ENCODE assay signal across 8 mouse cellular contexts in genomic region chr2:31572915-31573635, GRCm38 (mm10). TPM values are rescaled to one million over a fixed set of nuclear protein-coding genes. Genes with fewer than 3 reads are reported as not detected.
DNase-seq lines count a peak whose midpoint lies in the region; ATAC-seq and TF ChIP-seq lines count a peak whose summit lies in the region.

No protein-coding gene starts in this region.

- H3K36me3 ChIP-seq in forebrain, embryonic 16.5 days (ENCODE audit: control insufficient read depth, insufficient read depth) = no peaks in the 10 kb centered on the region
- H3K36me3 ChIP-seq in limb, embryonic 14.5 days (ENCODE audit: control insufficient read depth, insufficient read depth, low read length) = no peaks in the 10 kb centered on the region
- H3K36me3 ChIP-seq in neural tube, embryonic 14.5 days (ENCODE audit: control insufficient read depth, insufficient read depth, low read length) = no peaks in the 10 kb centered on the region

- peak overlapping the region; percentile 95 for H3K9ac ChIP-seq in forebrain, embryonic 16.5 days (replicated peaks; ENCODE audit: low read depth, low read length)
- H3K9ac ChIP-seq in limb, embryonic 14.5 days (ENCODE audit: low read depth, low read length, severe bottlenecking) = peak overlapping the region; percentile 97
- H3K9ac ChIP-seq in neural tube, embryonic 14.5 days (replicated peaks; ENCODE audit: low read depth, low read length) = peak overlapping the region; percentile 98

- H3K27me3 ChIP-seq in forebrain, embryonic 16.5 days (replicated peaks; ENCODE audit: control insufficient read depth, insufficient read depth, low read length) = 0 out of 2 replicates have a peak, but pooled peaks cover 5% of the 10 kb centered on the region
- no peaks in the 10 kb centered on the region for H3K27me3 ChIP-seq in limb, embryonic 14.5 days (ENCODE audit: control insufficient read depth, insufficient read depth, low read length)
- no peaks in the 10 kb centered on the region for H3K27me3 ChIP-seq in neural tube, embryonic 14.5 days (ENCODE audit: control insufficient read depth, insufficient read depth, low read length)

- peaks cover 18% of the 10 kb centered on the region for H3K4me1 ChIP-seq in forebrain, embryonic 16.5 days (replicated peaks; ENCODE audit: control insufficient read depth, insufficient read depth, low read length)
- H3K4me1 ChIP-seq in limb, embryonic 14.5 days (ENCODE audit: control insufficient read depth, insufficient read depth, low read length) = peaks cover 11% of the 10 kb centered on the region
- H3K4me1 ChIP-seq in neural tube, embryonic 14.5 days (ENCODE audit: control insufficient read depth, insufficient read depth, low read length) = peaks cover 19% of the 10 kb centered on the region

- peak; percentile 5 for DNase-seq in embryo, embryonic 11.5 days (ENCODE audit: low read depth, low spot score)
- DNase-seq in embryo, embryonic 9.5 days (ENCODE audit: extremely low spot score) = no peak
- peak; percentile 23 to 49 for DNase-seq in right cerebral cortex, postnatal 36 days (ENCODE audit: low spot score in 2 of 2)
- no peak for DNase-seq in right cerebral cortex, postnatal 14 days
- no peak for DNase-seq in limb, embryonic 14.5 days (ENCODE audit: low spot score)
- DNase-seq in layer of hippocampus, postnatal 25 days (ENCODE audit: extremely low spot score in 1 of 2, low spot score in 1 of 2) = no peak

- H3K4me3 ChIP-seq in forebrain, embryonic 16.5 days (replicated peaks; ENCODE audit: low read length) = peak overlapping the region; percentile 89
- H3K4me3 ChIP-seq in limb, embryonic 14.5 days (replicated peaks; ENCODE audit: low read length) = peak overlapping the region; percentile 98
- H3K4me3 ChIP-seq in neural tube, embryonic 14.5 days (ENCODE audit: low read depth, low read length) = peak overlapping the region; percentile 87

- H3K27ac ChIP-seq in forebrain, embryonic 16.5 days (ENCODE audit: low read length) = peak overlapping the region; percentile 75
- peak overlapping the region; percentile 84 for H3K27ac ChIP-seq in limb, embryonic 14.5 days (replicated peaks; ENCODE audit: low read depth, low read length)
- peak overlapping the region; percentile 87 for H3K27ac ChIP-seq in neural tube, embryonic 14.5 days (ENCODE audit: low read depth, low read length)

- H3K4me2 ChIP-seq in forebrain, embryonic 16.5 days (ENCODE audit: low read length) = peak overlapping the region; percentile 97
- peak overlapping the region; percentile 90 for H3K4me2 ChIP-seq in limb, embryonic 14.5 days (replicated peaks; ENCODE audit: low read depth, low read length, severe bottlenecking)
- peak overlapping the region; percentile 93 for H3K4me2 ChIP-seq in neural tube, embryonic 14.5 days (ENCODE audit: low read depth, low read length)

- 3% methylated on average over 41 of the region's 41 CpGs for WGBS in forebrain, embryonic 16.5 days
- 4% methylated on average over 22 of the region's 41 CpGs for WGBS in limb, embryonic 14.5 days
- WGBS in neural tube, embryonic 14.5 days = 3% methylated on average over 38 of the region's 41 CpGs

- TF ChIP-seq POLR2A in limb, embryonic 14.5 days (IDR thresholded peaks at IDR 0.05; ENCODE audit: borderline replicate concordance, extremely low read depth, insufficient read depth, insufficient read length) = no peak

- no peaks in the 10 kb centered on the region for H3K9me3 ChIP-seq in forebrain, embryonic 16.5 days (ENCODE audit: control insufficient read depth, low read length)
- H3K9me3 ChIP-seq in limb, embryonic 14.5 days (ENCODE audit: control insufficient read depth, low read length) = no peaks in the 10 kb centered on the region
- no peaks in the 10 kb centered on the region for H3K9me3 ChIP-seq in neural tube, embryonic 14.5 days (ENCODE audit: control insufficient read depth, low read length)

- no peak for ATAC-seq in forebrain, embryonic 16.5 days
- ATAC-seq in limb, embryonic 14.5 days (ENCODE audit: low FRiP score, low read depth) = 0 out of 2 replicates have a peak, but pooled peaks have one; percentile 23
- peak; percentile 56 for ATAC-seq in neural tube, embryonic 14.5 days (ENCODE audit: low read depth)

RNA-seq across cellular contexts. Expression of gene Fubp3, which starts 0.6 kb away (rescaled TPM):
- 57.2 and 58.7 TPM in 2 replicates for polyA plus RNA-seq in forebrain, embryonic 16.5 days (2015; fragmentation: Nextera tagmentation; extraction: Ambion mirVana)
- polyA plus RNA-seq in limb, embryonic 14.5 days (2012; rRNA removed) = 59.4 and 63.2 TPM in 2 replicates
- 86.3 and 90.8 TPM in 2 replicates for polyA plus RNA-seq in limb, embryonic 14.5 days (2014; fragmentation: Nextera tagmentation; extraction: Ambion mirVana)
- 47.8 and 56.6 TPM in 2 replicates for polyA plus RNA-seq in neural tube, embryonic 14.5 days (2014; fragmentation: Nextera tagmentation; extraction: Ambion mirVana)
- total RNA-seq in layer of hippocampus, postnatal 25 days (2021) = 10 to 100 TPM; 35.5 to 45.6 TPM

Comparison
In these comparisons a context has a peak if more than half of its experiments do, and no peak if none do; other contexts are left out.
1. DNase-seq: peak in embryo, embryonic 11.5 days (single experiment) and right cerebral cortex, postnatal 36 days (2 of 2); none in embryo, embryonic 9.5 days (single experiment), right cerebral cortex, postnatal 14 days (single experiment), limb, embryonic 14.5 days (single experiment) and layer of hippocampus, postnatal 25 days (0 of 2).
2. Peak in every context shown above with its lines, with median percentiles within 50 percentile points of each other: H3K27ac ChIP-seq, H3K4me2 ChIP-seq, H3K4me3 ChIP-seq and H3K9ac ChIP-seq.